Mouse (Mus musculus): ENCODE measurements at regions not wholly inside any gene's neighbourhood (a gene's known extent, or its start where the extent isn't known, plus 50 kb on each side); places are given as distances from the start of the nearest gene placed in this dataset.

- TF ChIP-seq FOSL1 (IDR thresholded peaks at IDR 0.05; ENCODE audit: insufficient read depth, low read length, poor library complexity, severe bottlenecking) (no peak), CTCF (IDR thresholded peaks at IDR 0.05; ENCODE audit: control insufficient read depth, insufficient read depth, insufficient read length) (no peak), MYOG (IDR thresholded peaks at IDR 0.05; ENCODE audit: control insufficient read depth, extremely low read depth, insufficient read length) (no peak), MYOD1 (IDR thresholded peaks at IDR 0.05; ENCODE audit: control insufficient read depth, insufficient read length, low read depth) (no peak), MAX (IDR thresholded peaks at IDR 0.05) (no peak)
These were observed 66.0 kb upstream of the Opcml start for GRCm38 (mm10) chr9:27724576-27724975.
